Mouse (Mus musculus) heart, adult 18-20 months (tissue): ENCODE results near the gene Xxylt1. TPM values are rescaled to one million over a fixed set of nuclear protein-coding genes. Genes with fewer than 3 reads are reported as not detected.
A peak's percentile ranks its signal among the peaks of the same experiment; 100 is the strongest.

ENCODE experiments used
- DNase-seq, 2 experiments: peaks; one replicate each; pipeline ENCODE4 v3.0.0; 2021 to 2022; ENCODE audit warnings: mixed read lengths in 1 of 2
- total RNA-seq, 2 experiments: library from RNA; stranded (reverse); gene quantifications; 2 replicates each; pipeline ENCODE4 v1.2.3; 2021

The Xxylt1 gene
- total RNA-seq, 2 experiments from 2014 or later = 10.2 to 10.9 TPM

DNA sequence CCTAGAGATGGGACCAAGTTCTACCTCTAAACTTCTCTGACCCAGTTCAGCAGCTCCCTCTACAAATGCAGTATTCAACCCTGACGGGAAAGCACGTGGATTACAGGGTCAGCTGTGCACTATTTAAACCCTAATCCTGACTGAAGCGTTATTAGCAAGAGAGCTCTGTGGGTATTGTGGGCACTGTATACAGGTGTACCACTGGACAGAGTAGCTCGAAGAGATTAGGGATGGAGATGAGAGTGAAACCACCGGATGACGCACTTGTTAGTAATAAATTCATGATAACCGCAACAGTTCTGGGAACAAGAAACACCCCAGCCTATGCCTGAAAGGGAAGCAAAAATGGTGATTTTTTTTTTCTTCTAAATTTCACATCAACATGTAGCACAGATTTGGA, 57.0 kb downstream of the Xxylt1 start:
- no peak for DNase-seq

DNA sequence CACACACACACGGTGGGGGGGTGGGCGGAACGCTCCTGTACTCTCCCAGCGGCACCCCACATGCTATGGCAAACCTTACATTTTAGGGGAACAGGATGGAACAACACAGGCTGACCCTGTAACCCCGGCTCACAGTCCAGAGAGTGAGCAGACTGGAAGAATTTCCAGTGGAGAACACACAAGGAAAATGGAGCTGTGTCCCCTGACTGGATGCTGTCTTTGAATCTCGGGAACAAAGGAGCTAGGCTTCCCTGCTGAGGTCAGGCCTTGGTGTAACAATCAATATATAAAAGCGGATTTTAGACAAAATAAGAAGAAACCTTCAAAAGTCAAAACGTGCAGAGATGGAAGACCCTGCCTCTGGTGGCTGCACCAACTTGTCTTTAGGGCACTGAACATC, 57.4 kb downstream of the Xxylt1 start:
- DNase-seq = no peak

DNA sequence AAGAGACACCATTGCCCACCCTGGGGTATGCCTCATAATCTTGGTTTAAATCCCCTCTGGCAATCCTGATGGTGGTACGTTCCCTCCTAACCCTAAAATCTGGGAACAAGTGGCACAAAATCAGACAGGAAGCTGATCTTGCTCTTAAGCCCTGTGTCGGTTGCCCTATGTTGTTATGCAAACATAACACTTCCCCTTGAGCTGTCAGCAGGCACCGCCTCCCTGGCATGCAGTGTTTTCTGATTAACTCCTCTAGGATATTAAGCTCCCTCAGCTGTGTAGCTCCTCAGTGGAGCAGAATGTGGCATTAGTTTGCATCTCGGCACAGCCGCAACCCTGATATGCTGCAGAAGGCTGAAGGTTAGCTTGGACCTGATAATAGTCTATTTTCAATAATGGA, 58.9 kb downstream of the Xxylt1 start:
- DNase-seq = peak; percentile 60 to 69

DNA sequence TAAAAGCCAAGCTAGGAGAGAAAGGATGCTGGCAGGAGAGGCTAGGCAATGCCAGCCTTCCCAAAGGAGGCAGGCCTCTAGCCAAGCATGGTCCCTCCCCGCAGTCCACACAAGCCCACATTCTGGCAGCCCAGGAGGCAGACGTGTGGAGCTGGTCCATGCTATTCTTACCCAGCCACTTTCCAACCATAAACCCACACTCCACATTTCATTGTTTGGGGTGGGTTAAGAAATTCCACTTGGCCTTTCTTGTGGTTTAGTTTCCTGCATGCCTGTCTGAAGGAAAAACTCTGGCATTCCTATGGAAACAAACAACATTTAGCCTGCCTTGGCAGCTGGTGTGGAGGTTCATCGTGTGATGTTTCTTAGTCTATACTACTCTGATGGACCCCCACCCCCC, 61.7 kb downstream of the Xxylt1 start:
- no peak for DNase-seq

GRCm38 (mm10) chr16:31017687-31018413, 63.4 kb downstream of the Xxylt1 start:
- DNase-seq = no peak

GRCm38 (mm10) chr16:31016669-31017068, 64.6 kb downstream of the Xxylt1 start:
- no peak for DNase-seq

GRCm38 (mm10) chr16:31016169-31016568, 65.1 kb downstream of the Xxylt1 start:
- DNase-seq = peak in 1 of 2 experiments; percentile 61

- DNase-seq = no peak
These were observed 66.0 kb downstream of the Xxylt1 start for GRCm38 (mm10) chr16:31015271-31015670.

DNA sequence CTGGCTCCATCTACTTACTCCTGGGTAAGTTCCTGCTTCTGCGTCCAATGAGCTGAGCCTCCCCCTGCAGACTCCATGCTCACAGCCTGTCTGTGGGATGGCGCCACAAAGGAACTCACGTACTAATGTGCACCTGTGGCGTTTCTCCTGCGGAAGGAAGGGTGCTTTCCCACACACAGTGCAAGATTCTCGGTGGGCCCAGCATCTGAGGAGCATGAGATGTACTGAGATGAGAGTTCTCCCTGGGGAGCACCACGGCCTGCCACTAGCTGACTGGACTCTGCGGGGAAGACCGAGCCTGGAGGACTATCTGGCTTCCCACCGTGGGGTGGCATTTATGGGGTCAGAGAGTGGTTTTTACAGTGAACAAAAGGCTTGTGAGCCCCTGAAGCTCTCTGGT, 69.0 kb downstream of the Xxylt1 start:
- DNase-seq = no peak

DNA sequence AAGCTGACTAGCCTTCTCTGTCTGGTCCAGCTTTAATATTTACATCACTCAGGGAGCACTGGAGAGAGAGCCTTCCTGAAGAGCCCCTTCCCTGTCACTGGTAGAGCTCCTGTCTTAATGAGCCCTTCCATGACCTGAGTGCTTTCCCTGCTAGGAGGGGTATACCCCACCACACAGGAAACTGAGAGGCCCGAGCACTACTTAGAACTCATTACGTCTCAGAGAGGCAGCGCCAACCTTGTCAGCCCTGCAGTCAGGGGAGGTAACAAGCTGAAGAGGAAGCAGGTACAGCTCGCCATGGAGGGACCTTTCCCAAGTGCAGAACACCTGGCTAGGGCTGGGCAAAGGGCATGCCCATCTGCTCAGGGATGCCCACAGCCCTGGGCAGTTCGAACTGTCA, 70.8 kb downstream of the Xxylt1 start:
- DNase-seq = no peak

DNA sequence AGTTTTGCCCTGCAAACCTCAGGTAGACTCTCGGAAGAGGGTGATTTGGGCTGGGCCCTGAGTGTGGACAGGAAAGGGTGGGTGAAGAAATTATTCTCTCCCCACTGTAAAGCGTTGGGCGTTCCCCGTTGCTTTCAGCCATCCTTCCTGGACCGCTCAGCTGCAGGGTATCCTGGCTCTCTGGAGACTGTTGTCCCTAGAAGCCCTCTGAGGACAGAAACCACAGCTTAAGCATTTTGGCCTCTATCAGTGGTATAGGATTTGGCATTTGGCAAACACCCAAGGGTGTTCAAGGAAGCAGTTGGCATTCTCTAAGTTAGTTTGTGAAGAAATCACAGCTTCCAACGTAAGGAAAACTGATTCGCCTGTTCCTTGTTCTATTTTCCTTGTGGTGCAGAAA, 72.9 kb downstream of the Xxylt1 start:
- DNase-seq = peak; percentile 53 to 69

DNA sequence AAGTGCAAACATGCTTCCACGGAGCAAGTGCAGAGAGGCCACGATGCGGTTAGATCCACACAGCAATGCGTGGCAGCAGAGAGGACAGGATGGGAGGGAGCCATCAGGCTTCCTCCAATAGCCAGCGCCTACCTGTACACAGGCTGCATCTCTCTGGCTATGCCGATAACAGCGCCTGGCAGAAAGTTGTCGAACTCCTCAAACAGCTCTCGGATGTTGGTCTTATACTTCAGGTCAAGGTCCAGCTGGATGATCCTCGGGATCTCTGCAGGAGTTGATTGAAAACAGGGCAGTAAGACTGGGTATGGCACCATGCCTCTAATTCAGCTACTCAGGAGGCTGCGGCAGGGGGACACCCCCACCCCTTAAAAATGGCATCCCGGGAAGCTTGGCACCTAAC, 73.7 kb downstream of the Xxylt1 start:
- no peak for DNase-seq

DNA sequence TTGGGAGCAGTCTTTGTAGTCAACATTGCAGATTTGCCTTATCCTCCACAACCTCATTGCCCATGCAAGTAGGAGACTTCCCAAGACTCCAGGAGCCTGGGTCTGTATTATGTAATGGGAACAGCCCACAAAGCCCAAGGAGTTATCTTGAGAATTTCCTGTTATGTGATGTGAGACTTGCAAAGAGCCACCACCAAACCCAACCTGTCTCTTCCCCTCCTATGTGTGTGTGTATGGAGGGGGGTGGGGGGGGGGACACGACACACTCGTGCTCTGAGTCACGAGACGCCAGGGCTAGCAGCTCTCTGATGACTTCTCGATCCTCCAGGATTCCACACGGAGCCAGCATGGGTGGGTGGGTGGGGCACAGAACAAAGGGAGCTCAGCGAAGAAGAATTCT, 75.5 kb downstream of the Xxylt1 start:
- no peak for DNase-seq

- DNase-seq = no peak
These were observed 76.9 kb downstream of the Xxylt1 start for GRCm38 (mm10) chr16:31004321-31004682.

GRCm38 (mm10) chr16:31003592-31004320, 77.5 kb downstream of the Xxylt1 start:
- DNase-seq = peak; percentile 73 to 83

DNA sequence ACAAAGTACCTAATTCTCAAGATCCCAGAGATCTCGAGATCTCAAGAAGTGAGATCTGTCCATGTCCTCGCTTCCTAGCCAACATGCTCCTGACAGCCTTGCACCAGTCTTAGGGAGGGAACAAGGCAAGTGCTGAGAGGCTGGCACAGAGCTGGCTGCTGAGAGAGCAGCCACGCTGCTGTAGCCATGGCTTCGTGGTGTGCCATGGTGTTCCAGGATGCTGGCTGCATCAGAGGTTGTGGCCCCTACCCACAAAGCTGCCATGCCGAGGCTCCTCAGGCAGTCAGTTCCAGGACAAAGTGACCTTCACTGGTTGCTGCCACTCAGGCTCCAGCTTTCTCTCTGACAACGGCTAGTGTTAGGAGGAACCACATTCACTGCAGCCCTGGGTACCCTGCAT, 78.3 kb downstream of the Xxylt1 start:
- no peak for DNase-seq

DNA sequence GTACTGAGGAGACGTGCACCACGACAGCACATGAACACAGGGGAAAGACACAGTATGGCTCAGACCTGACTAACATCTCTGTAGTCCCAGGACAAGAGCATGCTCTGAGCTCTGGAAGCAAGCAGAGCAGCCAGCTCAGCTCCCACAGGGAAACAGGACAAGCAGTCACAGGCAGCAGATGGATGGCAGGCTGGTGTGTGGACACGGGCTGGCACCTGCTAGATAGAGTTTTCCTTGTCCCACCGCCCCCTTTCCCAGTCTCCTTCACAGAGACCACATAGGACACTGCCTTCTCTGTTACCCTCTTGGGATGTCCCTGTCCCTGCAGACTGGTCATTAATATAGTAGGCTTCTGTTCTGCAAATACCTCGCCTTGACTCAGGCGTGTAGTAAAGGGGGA, 79.1 kb downstream of the Xxylt1 start:
- no peak for DNase-seq

GRCm38 (mm10) chr16:30998711-30999110, 82.5 kb downstream of the Xxylt1 start:
- DNase-seq = no peak

- no peak for DNase-seq
These were observed 83.2 kb downstream of the Xxylt1 start for GRCm38 (mm10) chr16:30998048-30998447.

DNA sequence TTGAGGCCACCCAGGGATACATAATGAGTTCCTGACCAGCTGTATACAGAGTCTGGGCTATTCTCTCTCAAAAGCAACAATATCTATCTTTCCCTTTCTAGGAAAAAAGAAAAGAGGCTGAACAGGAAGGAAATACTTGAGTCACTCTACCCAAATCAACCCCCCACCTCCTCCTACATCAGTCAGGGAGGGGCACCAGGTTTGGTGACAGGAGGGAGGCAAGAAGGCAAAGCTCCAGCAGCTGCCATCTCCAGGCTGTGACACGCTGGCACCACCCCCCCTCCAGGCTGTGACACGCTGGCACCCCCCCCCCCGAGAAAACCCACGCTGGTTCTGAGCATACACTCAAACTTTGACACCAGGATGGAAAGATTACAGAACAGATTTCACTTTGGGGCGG, 85.8 kb downstream of the Xxylt1 start:
- DNase-seq = no peak

- no peak for DNase-seq
These were observed 86.4 kb downstream of the Xxylt1 start for GRCm38 (mm10) chr16:30994881-30995280.

GRCm38 (mm10) chr16:30994296-30994695, 86.9 kb downstream of the Xxylt1 start:
- DNase-seq = no peak

DNA sequence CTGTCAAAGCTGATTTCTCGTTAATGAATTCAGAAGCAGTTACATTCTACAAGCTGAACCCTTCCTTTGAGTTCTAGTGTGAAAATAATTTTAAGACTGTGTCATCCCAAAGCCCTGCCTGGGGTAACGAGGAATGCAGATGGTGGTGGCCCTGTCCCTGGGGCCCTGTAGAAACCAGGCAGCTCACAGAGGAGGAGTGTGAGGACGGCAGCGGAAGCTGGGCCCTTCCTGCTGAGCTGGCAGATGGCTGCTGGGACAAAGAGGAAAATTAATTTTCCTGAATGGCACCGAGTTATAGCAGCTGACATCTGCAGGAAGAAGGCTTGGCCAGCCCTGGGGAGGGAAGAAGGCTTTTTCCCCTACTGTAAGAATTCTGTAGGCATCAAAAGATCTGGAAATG, 88.7 kb downstream of the Xxylt1 start:
- DNase-seq = peak in 1 of 2 experiments; percentile 80

GRCm38 (mm10) chr16:30990661-30991060, 90.6 kb downstream of the Xxylt1 start:
- no peak for DNase-seq
